Comparison of ENCODE assay signal across 23 mouse cellular contexts in the genomic region with DNA sequence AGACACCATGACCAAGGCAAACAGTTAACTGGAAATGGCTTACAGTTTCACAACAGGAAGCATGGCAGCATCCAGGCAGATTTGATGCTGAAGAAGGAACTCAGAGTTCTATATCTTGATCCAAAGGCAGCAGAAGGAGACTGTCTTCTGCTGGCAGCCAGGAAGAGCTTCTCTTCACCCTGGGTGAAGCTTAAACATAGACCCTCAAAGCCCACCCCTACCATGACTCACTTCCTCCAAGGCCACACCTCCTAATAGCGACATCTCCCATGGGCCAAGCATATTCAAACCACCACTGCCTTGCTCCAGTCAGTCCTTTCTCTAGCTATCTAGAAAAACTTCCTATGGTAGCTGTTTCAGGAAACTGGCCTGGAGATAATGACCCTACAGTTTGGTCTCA. TPM values are rescaled to one million over a fixed set of nuclear protein-coding genes. Genes with fewer than 3 reads are reported as not detected.
"Had no signal": no experiment of that assay in that cellular context is flagged by ENCODE, and none has a peak within 500 bp of the region (broad histone marks: within the 10 kb centered on the region; RNA-seq: fewer than 3 reads in every experiment).

No protein-coding gene starts in this region.

- H3K4me3 ChIP-seq: midbrain, embryonic 10.5 days; midbrain, embryonic 12.5 days; myocyte; neural tube, embryonic 13.5 days; neural tube, embryonic 15.5 days had no signal

- H3K4me1 ChIP-seq: midbrain, embryonic 10.5 days; midbrain, embryonic 12.5 days; neural tube, embryonic 13.5 days; neural tube, embryonic 15.5 days had no signal

- ATAC-seq: midbrain, embryonic 16.5 days had no signal

- H3K27me3 ChIP-seq: midbrain, embryonic 12.5 days; neural tube, embryonic 13.5 days; neural tube, embryonic 15.5 days had no signal

- DNase-seq: lung, adult 18-20 months; lung, embryonic 14.5 days; lung, postnatal 10 days; lung, postnatal 4 days; midbrain, embryonic 14.5 days; retina, postnatal 1 day; right cerebral cortex, adult 18-20 months; right cerebral cortex, postnatal 25 days; right cerebral cortex, postnatal 4 days; spleen, adult 18-20 months; thymus, adult 18-20 months; thymus, postnatal 14 days; thymus, postnatal 36 days had no signal

- H3K9ac ChIP-seq: lung, embryonic 14.5 days; midbrain, embryonic 12.5 days; neural tube, embryonic 13.5 days; neural tube, embryonic 15.5 days had no signal

- H3K4me2 ChIP-seq: lung, embryonic 14.5 days; midbrain, embryonic 12.5 days; neural tube, embryonic 13.5 days; neural tube, embryonic 15.5 days had no signal

- H3K9me3 ChIP-seq: midbrain, embryonic 10.5 days; midbrain, embryonic 12.5 days; neural tube, embryonic 13.5 days; neural tube, embryonic 15.5 days had no signal

- H3K27ac ChIP-seq: midbrain, embryonic 10.5 days; midbrain, embryonic 12.5 days; neural tube, embryonic 13.5 days; neural tube, embryonic 15.5 days had no signal

RNA-seq across cellular contexts. Expression of a gene that starts 59.3 kb away (rescaled TPM):
- total RNA-seq: megakaryocyte, adult 5-6 weeks had no signal
- polyA plus RNA-seq: lung, embryonic 14.5 days; lung, embryonic 16.5 days; midbrain, embryonic 12.5 days; myocyte; neural tube, embryonic 11.5 days; stomach, embryonic 14.5 days had no signal
